8 mouse cellular contexts compared by ENCODE assay signal in the genomic region with DNA sequence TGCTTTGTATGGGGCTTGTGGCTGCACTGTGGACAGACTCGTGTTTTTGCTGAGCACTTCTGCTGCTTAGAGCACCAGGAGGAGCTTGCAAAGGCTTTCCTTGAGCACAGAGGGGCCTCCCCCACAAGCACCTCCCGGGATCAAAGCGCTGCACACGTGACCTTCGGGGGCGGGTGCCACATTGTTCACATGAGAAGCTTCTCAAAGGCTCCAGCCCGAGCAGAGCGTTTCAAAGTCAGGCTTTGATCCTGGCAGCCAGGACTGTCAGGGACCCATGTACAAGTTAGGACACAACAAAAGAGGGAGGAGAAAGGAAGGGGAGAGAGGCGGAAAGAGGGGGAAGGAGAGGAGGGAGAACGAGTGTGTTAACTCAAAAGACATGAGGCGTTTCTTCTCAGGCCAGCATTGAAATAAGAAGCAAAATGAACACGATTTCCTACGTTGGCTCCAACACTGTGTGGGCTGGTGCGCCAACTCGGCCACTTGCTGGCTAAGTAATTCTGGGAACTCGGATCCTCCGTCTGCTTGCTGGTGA. TPM values are rescaled to one million over a fixed set of nuclear protein-coding genes. Genes with fewer than 3 reads are reported as not detected.
DNase-seq lines count a peak whose midpoint lies in the region; ATAC-seq and TF ChIP-seq lines count a peak whose summit lies in the region.

No protein-coding gene starts in this region.

- peak; percentile 89 for DNase-seq in R1 (ENCODE audit: low read depth, low spot score)
- peak; percentile 61 to 68 for DNase-seq in cerebellum, postnatal 10 days
- peak; percentile 53 to 66 for DNase-seq in frontal cortex, postnatal 25 days (ENCODE audit: low spot score in 2 of 2)
- peak; percentile 78 for DNase-seq in intestine, embryonic 14.5 days (ENCODE audit: low spot score)
- peak; percentile 82 to 92 for DNase-seq in left cerebral cortex, postnatal 10 days (ENCODE audit: extremely low spot score in 1 of 2, low spot score in 2 of 2)
- peak; percentile 98 for DNase-seq in midbrain, embryonic 11.5 days (ENCODE audit: low spot score, missing footprints)

- H3K27me3 ChIP-seq in intestine, embryonic 14.5 days (replicated peaks; ENCODE audit: control insufficient read depth, insufficient read depth, low read length) = no peaks in the 10 kb centered on the region
- peaks cover 2% of the 10 kb centered on the region; the same call in 1 of the 2 replicates for H3K27me3 ChIP-seq in midbrain, embryonic 11.5 days (ENCODE audit: control insufficient read depth, insufficient read depth, low read length)
- H3K27me3 ChIP-seq in small intestine, adult 2 months (ENCODE audit: control insufficient read depth, insufficient read depth, low read length) = no peaks in the 10 kb centered on the region

- H3K4me2 ChIP-seq in intestine, embryonic 14.5 days (ENCODE audit: low read length) = peak overlapping the region; percentile 47
- peak overlapping the region; percentile 38 for H3K4me2 ChIP-seq in midbrain, embryonic 11.5 days

- H3K4me3 ChIP-seq in intestine, embryonic 14.5 days (ENCODE audit: low read depth, low read length) = peak overlapping the region; percentile 15; the same call in 1 of the 2 replicates
- H3K4me3 ChIP-seq in midbrain, embryonic 11.5 days (ENCODE audit: low read depth, low read length) = peak overlapping the region; percentile 1; the same call in 1 of the 2 replicates
- H3K4me3 ChIP-seq in small intestine, adult 2 months (ENCODE audit: low read depth, low read length) = 0 out of 2 replicates have a peak overlapping the region, but pooled peaks have one; percentile 19

- TF ChIP-seq CTCF in small intestine, adult 2 months (IDR thresholded peaks at IDR 0.05; ENCODE audit: extremely low read depth, insufficient read length, insufficient replicate concordance, low read depth, low read length) = no peak

- peaks cover 10% of the 10 kb centered on the region for H3K4me1 ChIP-seq in intestine, embryonic 14.5 days (replicated peaks; ENCODE audit: control insufficient read depth, insufficient read depth, low read length)
- peaks cover 33% of the 10 kb centered on the region for H3K4me1 ChIP-seq in midbrain, embryonic 11.5 days (ENCODE audit: control insufficient read depth, insufficient read depth, low read length)
- H3K4me1 ChIP-seq in small intestine, adult 2 months (ENCODE audit: control insufficient read depth, insufficient read depth, insufficient read length, low read length) = no peaks in the 10 kb centered on the region

- no peak for TF ChIP-seq POLR2A in small intestine, adult 2 months (IDR thresholded peaks at IDR 0.05; ENCODE audit: low read depth, low read length)

- H3K36me3 ChIP-seq in intestine, embryonic 14.5 days (ENCODE audit: control insufficient read depth, insufficient read depth, low read length) = no peaks in the 10 kb centered on the region
- H3K36me3 ChIP-seq in midbrain, embryonic 11.5 days (ENCODE audit: control insufficient read depth, insufficient read depth, low read length) = no peaks in the 10 kb centered on the region
- H3K36me3 ChIP-seq in small intestine, adult 2 months (ENCODE audit: control insufficient read depth, insufficient read depth, low read length) = no peaks in the 10 kb centered on the region

- ATAC-seq in intestine, embryonic 14.5 days (replicated peaks; ENCODE audit: low FRiP score, low TSS enrichment, low read depth) = peak; percentile 89
- peak; percentile 95 for ATAC-seq in midbrain, embryonic 11.5 days (ENCODE audit: low FRiP score)
- no peak for ATAC-seq in granulocyte monocyte progenitor cell, adult 5-6 weeks (replicated peaks; ENCODE audit: poor library complexity, severe bottlenecking)

- H3K27ac ChIP-seq in intestine, embryonic 14.5 days (ENCODE audit: low read depth) = no peak overlapping the region; the same call in 1 of the 2 replicates
- peak overlapping the region; percentile 81 for H3K27ac ChIP-seq in midbrain, embryonic 11.5 days (ENCODE audit: low read depth, low read length)
- no peak overlapping the region for H3K27ac ChIP-seq in small intestine, adult 2 months (ENCODE audit: insufficient read depth, low read depth, low read length)

- H3K9ac ChIP-seq in intestine, embryonic 14.5 days (ENCODE audit: low read length) = no peak overlapping the region
- peak overlapping the region; percentile 24; the same call in 1 of the 2 replicates for H3K9ac ChIP-seq in midbrain, embryonic 11.5 days (ENCODE audit: low read length)

- WGBS in intestine, embryonic 14.5 days = 6% methylated on average over 17 of the region's 17 CpGs
- whole genome bisulfite sequencing in midbrain, embryonic 11.5 days = under 1% methylated on average over 17 of the region's 17 CpGs
- WGBS in small intestine, adult 2 months = 14% methylated on average over 17 of the region's 17 CpGs

- intact Hi-C loops in left cerebral cortex, postnatal 10 days (cut with DNase I) = no loop called here

- no peaks in the 10 kb centered on the region for H3K9me3 ChIP-seq in intestine, embryonic 14.5 days (ENCODE audit: control insufficient read depth, low read length)
- H3K9me3 ChIP-seq in midbrain, embryonic 11.5 days (ENCODE audit: control insufficient read depth, low read length) = no peaks in the 10 kb centered on the region

RNA-seq across cellular contexts. Expression of a gene that starts 33.8 kb away (rescaled TPM):
- polyA plus RNA-seq in intestine, embryonic 14.5 days (2014; fragmentation: Nextera tagmentation; extraction: Ambion mirVana) = 27.0 and 29.7 TPM in 2 replicates
- 10 to 100 TPM; 65.3 to 92.6 TPM for total RNA-seq in left cerebral cortex, postnatal 10 days (2021)
- polyA plus RNA-seq in midbrain, embryonic 11.5 days (2014; fragmentation: Nextera tagmentation; extraction: Ambion mirVana) = 74.8 and 81.2 TPM in 2 replicates
- 4.0 and 4.7 TPM in 2 replicates for polyA plus RNA-seq in small intestine, adult 2 months (2012; rRNA removed)
- not detected in 2 replicates for total RNA-seq in granulocyte monocyte progenitor cell, adult 5-6 weeks (2014; fragmentation: Nextera tagmentation)
- not detected in 2 replicates for total RNA-seq in granulocyte monocyte progenitor cell, adult 5-6 weeks (2017)
